Mouse (Mus musculus): ENCODE results near the gene Tstd2. TPM values are rescaled to one million over a fixed set of nuclear protein-coding genes. Genes with fewer than 3 reads are reported as not detected.

Gene Tstd2
- polyA plus RNA-seq, 1 experiment from 2014 or later: 39.2 TPM

GRCm38 (mm10) chr4:46144323-46144722 lies 5.8 kb upstream of the Tstd2 start:
- no peaks in the 10 kb centered on the region for H3K27me3 ChIP-seq (ENCODE audit: insufficient read depth, low read length)
- no peak overlapping the region for H3K4me3 ChIP-seq (ENCODE audit: low read depth, low read length)
- peaks cover 37% of the 10 kb centered on the region for H3K36me3 ChIP-seq (ENCODE audit: insufficient read depth)
- peaks cover 7% of the 10 kb centered on the region; the same call in 1 of the 2 replicates for H3K4me1 ChIP-seq (ENCODE audit: insufficient read depth)
- ATAC-seq (ENCODE audit: insufficient read depth) (no peak), DNase-seq (peak; percentile 22)
- no peak overlapping the region for H3K4me2 ChIP-seq
- WGBS: 68% methylated on average over 3 of the region's 3 CpGs
- no peak overlapping the region for H3K27ac ChIP-seq (ENCODE audit: low read depth)
- peak; percentile 49 for TF ChIP-seq CTCF (IDR thresholded peaks at IDR 0.05; ENCODE audit: low read depth)
- no peak overlapping the region for H3K9ac ChIP-seq
- H3K9me3 ChIP-seq (ENCODE audit: low read depth, low read length): no peaks in the 10 kb centered on the region

GRCm38 (mm10) chr4:46137629-46138286 lies 736 bp downstream of the Tstd2 start:
- peak; percentile 65 for DNase-seq
- Histone ChIP-seq H3K4me3 (ENCODE audit: low read depth, low read length) (peak overlapping the region; percentile 79), H3K27me3 (ENCODE audit: insufficient read depth, low read length) (no peaks in the 10 kb centered on the region), H3K9me3 (ENCODE audit: low read depth, low read length) (no peaks in the 10 kb centered on the region), H3K9ac (peak overlapping the region; percentile 89), H3K27ac (ENCODE audit: low read depth) (peak overlapping the region; percentile 99), H3K36me3 (ENCODE audit: insufficient read depth) (peaks cover 30% of the 10 kb centered on the region), H3K4me1 (ENCODE audit: insufficient read depth) (peaks cover 11% of the 10 kb centered on the region; the same call in 1 of the 2 replicates), H3K4me2 (peak overlapping the region; percentile 73)
- peak; percentile 84 for ATAC-seq (ENCODE audit: insufficient read depth)
- 4% methylated on average over 17 of the region's 17 CpGs for WGBS
- no peak for TF ChIP-seq CTCF (IDR thresholded peaks at IDR 0.05; ENCODE audit: low read depth)

GRCm38 (mm10) chr4:46131791-46132190 lies 6.7 kb downstream of the Tstd2 start:
- Histone ChIP-seq H3K4me1 (ENCODE audit: insufficient read depth) (no peaks in the 10 kb centered on the region), H3K9ac (no peak overlapping the region), H3K4me3 (ENCODE audit: low read depth, low read length) (no peak overlapping the region), H3K36me3 (ENCODE audit: insufficient read depth) (peaks cover 77% of the 10 kb centered on the region), H3K27ac (ENCODE audit: low read depth) (no peak overlapping the region), H3K9me3 (ENCODE audit: low read depth, low read length) (no peaks in the 10 kb centered on the region), H3K4me2 (no peak overlapping the region), H3K27me3 (ENCODE audit: insufficient read depth, low read length) (no peaks in the 10 kb centered on the region)
- no peak for TF ChIP-seq CTCF (IDR thresholded peaks at IDR 0.05; ENCODE audit: low read depth)
- DNase-seq: no peak
- ATAC-seq (ENCODE audit: insufficient read depth): no peak
- 83% methylated on average over 6 of the region's 6 CpGs for WGBS

GRCm38 (mm10) chr4:46130221-46130620 lies 8.3 kb downstream of the Tstd2 start:
- H3K27ac ChIP-seq (ENCODE audit: low read depth): no peak overlapping the region
- ATAC-seq (ENCODE audit: insufficient read depth): no peak
- WGBS: 74% methylated on average over 3 of the region's 3 CpGs

GRCm38 (mm10) chr4:46129311-46130004 lies 9.0 kb downstream of the Tstd2 start:
- no peak for TF ChIP-seq CTCF (IDR thresholded peaks at IDR 0.05; ENCODE audit: low read depth)

More at GRCm38 (mm10) chr4:46130221-46130620, 8.3 kb downstream of the Tstd2 start:
- TF ChIP-seq CTCF (IDR thresholded peaks at IDR 0.05; ENCODE audit: low read depth): peak; percentile 79
- Histone ChIP-seq H3K4me3 (ENCODE audit: low read depth, low read length) (no peak overlapping the region), H3K4me2 (no peak overlapping the region), H3K36me3 (ENCODE audit: insufficient read depth) (peaks cover 78% of the 10 kb centered on the region), H3K4me1 (ENCODE audit: insufficient read depth) (no peaks in the 10 kb centered on the region), H3K9ac (no peak overlapping the region), H3K9me3 (ENCODE audit: low read depth, low read length) (no peaks in the 10 kb centered on the region), H3K27me3 (ENCODE audit: insufficient read depth, low read length) (no peaks in the 10 kb centered on the region)
- DNase-seq: peak; percentile 79

GRCm38 (mm10) chr4:46126541-46126940 lies 12.0 kb downstream of the Tstd2 start:
- 43% methylated on average over 2 of the region's 2 CpGs for WGBS

More at GRCm38 (mm10) chr4:46129311-46130004, 9.0 kb downstream of the Tstd2 start:
- peaks cover 78% of the 10 kb centered on the region for H3K36me3 ChIP-seq (ENCODE audit: insufficient read depth)
- no peak overlapping the region for H3K27ac ChIP-seq (ENCODE audit: low read depth)
- WGBS: 92% methylated on average over 8 of the region's 8 CpGs
- no peaks in the 10 kb centered on the region for H3K9me3 ChIP-seq (ENCODE audit: low read depth, low read length)
- H3K27me3 ChIP-seq (ENCODE audit: insufficient read depth, low read length): no peaks in the 10 kb centered on the region
- H3K4me1 ChIP-seq (ENCODE audit: insufficient read depth): no peaks in the 10 kb centered on the region
- DNase-seq (no peak), ATAC-seq (ENCODE audit: insufficient read depth) (no peak)
- no peak overlapping the region for H3K4me2 ChIP-seq
- no peak overlapping the region for H3K9ac ChIP-seq
- H3K4me3 ChIP-seq (ENCODE audit: low read depth, low read length): no peak overlapping the region

GRCm38 (mm10) chr4:46123358-46123757 lies 15.1 kb downstream of the Tstd2 start:
- Histone ChIP-seq H3K4me3 (ENCODE audit: low read depth, low read length) (no peak overlapping the region), H3K9ac (no peak overlapping the region), H3K4me2 (no peak overlapping the region), H3K4me1 (ENCODE audit: insufficient read depth) (no peaks in the 10 kb centered on the region), H3K27me3 (ENCODE audit: insufficient read depth, low read length) (no peaks in the 10 kb centered on the region), H3K9me3 (ENCODE audit: low read depth, low read length) (no peaks in the 10 kb centered on the region), H3K27ac (ENCODE audit: low read depth) (no peak overlapping the region), H3K36me3 (ENCODE audit: insufficient read depth) (peaks cover 80% of the 10 kb centered on the region)
- no peak for TF ChIP-seq CTCF (IDR thresholded peaks at IDR 0.05; ENCODE audit: low read depth)
- DNase-seq (no peak), ATAC-seq (ENCODE audit: insufficient read depth) (no peak)
- WGBS: 86% methylated on average over 6 of the region's 6 CpGs

More at GRCm38 (mm10) chr4:46126541-46126940, 12.0 kb downstream of the Tstd2 start:
- no peaks in the 10 kb centered on the region for H3K9me3 ChIP-seq (ENCODE audit: low read depth, low read length)
- H3K9ac ChIP-seq: no peak overlapping the region
- TF ChIP-seq CTCF (IDR thresholded peaks at IDR 0.05; ENCODE audit: low read depth): peak; percentile 91
- H3K27ac ChIP-seq (ENCODE audit: low read depth): no peak overlapping the region
- no peaks in the 10 kb centered on the region for H3K4me1 ChIP-seq (ENCODE audit: insufficient read depth)
- peaks cover 82% of the 10 kb centered on the region for H3K36me3 ChIP-seq (ENCODE audit: insufficient read depth)
- H3K4me3 ChIP-seq (ENCODE audit: low read depth, low read length): no peak overlapping the region
- no peaks in the 10 kb centered on the region for H3K27me3 ChIP-seq (ENCODE audit: insufficient read depth, low read length)
- DNase-seq (peak; percentile 89), ATAC-seq (ENCODE audit: insufficient read depth) (no peak)
- no peak overlapping the region for H3K4me2 ChIP-seq

Measured in lung, embryonic 14.5 days (tissue).